Mouse (Mus musculus): Measurements from ENCODE around the gene Lrp11.

DNA sequence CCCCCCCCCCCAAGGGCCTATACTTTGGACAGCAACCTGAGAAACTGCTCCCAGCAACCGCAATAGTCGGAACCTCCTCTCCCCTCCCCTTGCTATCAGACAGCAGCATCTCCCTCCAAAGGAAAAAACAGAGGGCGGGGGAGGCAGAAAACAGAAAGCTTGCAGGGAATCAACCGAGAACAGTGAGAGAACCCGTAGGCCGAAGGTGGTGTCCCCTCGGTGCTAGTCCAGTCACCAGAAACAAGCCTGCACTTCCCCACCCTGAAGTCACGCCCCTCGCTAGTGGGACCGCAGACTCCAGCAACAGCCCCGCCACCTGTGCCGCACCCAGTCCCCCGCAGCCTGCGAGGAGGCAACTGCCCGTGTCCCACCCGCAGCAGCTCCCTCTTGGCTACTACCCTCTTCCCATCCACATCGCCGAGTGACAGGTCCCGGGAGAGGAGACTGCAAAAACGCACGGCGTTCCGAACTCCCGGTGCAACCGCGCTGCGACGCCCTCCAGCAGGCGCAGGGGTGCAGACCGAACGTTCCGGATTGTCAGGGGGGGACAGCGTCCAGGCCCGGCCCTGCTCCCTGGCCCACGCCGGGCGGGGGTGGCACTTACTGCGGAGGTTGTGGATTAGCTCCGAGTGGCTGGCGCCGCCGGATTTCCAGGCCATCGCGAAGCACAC, 73.0 kb downstream of the Lrp11 start:
- TF ChIP-seq POLR2A (IDR thresholded peaks at IDR 0.05; ENCODE audit: borderline replicate concordance, extremely low read depth, insufficient read depth, insufficient read length, poor library complexity, severe bottlenecking), result no peak
- TF ChIP-seq CTCF (IDR thresholded peaks at IDR 0.05; ENCODE audit: borderline replicate concordance, extremely low read depth, insufficient read depth, insufficient read length), result no peak

All from brain, embryonic 14.5 days (tissue).